In the genomic region with DNA sequence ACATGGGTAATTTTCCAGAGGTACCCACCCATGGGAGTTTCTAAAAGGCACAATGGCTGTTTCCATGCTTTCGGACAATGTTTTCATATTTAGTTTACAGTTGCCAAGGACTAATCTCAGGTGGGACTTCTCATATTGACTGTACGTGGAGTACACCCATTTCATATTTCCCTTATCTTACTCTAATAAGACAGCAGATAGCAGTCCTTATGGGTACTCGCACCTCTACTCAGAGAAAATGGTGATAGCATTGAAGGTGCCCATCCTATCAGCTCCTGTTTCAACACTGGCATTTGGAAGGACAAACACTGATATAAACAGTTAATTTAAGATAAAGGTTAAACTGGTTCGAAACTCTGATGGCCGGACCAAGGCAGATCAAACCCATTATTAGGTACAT, we compare ENCODE assay signal across 19 mouse cellular contexts.
"Had no signal": no experiment of that assay in that cellular context is flagged by ENCODE, and none has a peak within 500 bp of the region (broad histone marks: within the 10 kb centered on the region; RNA-seq: fewer than 3 reads in every experiment).

No protein-coding gene starts in this region.

- H3K9me3 ChIP-seq: liver, embryonic 12.5 days; midbrain, embryonic 10.5 days; midbrain, embryonic 12.5 days; neural tube, embryonic 13.5 days; neural tube, embryonic 15.5 days had no signal

- ATAC-seq: liver, embryonic 12.5 days; midbrain, embryonic 16.5 days had no signal

- H3K4me3 ChIP-seq: liver, embryonic 12.5 days; midbrain, embryonic 10.5 days; midbrain, embryonic 12.5 days; myocyte; neural tube, embryonic 13.5 days; neural tube, embryonic 15.5 days had no signal

- H3K4me2 ChIP-seq: liver, embryonic 12.5 days; lung, embryonic 14.5 days; midbrain, embryonic 12.5 days; neural tube, embryonic 13.5 days; neural tube, embryonic 15.5 days had no signal

- DNase-seq: lung, adult 18-20 months; lung, embryonic 14.5 days; lung, postnatal 10 days; lung, postnatal 4 days; midbrain, embryonic 14.5 days; retina, postnatal 1 day; right cerebral cortex, adult 18-20 months; right cerebral cortex, postnatal 14 days; thymus, adult 18-20 months; thymus, postnatal 14 days; thymus, postnatal 36 days had no signal

- H3K4me1 ChIP-seq: liver, embryonic 12.5 days; midbrain, embryonic 10.5 days; midbrain, embryonic 12.5 days; neural tube, embryonic 13.5 days; neural tube, embryonic 15.5 days had no signal

- H3K27me3 ChIP-seq: liver, embryonic 12.5 days; midbrain, embryonic 12.5 days; neural tube, embryonic 13.5 days; neural tube, embryonic 15.5 days had no signal

- H3K9ac ChIP-seq: liver, embryonic 12.5 days; liver, embryonic 14.5 days; lung, embryonic 14.5 days; midbrain, embryonic 12.5 days; neural tube, embryonic 13.5 days; neural tube, embryonic 15.5 days had no signal

- H3K27ac ChIP-seq: liver, embryonic 12.5 days; liver, embryonic 14.5 days; midbrain, embryonic 10.5 days; midbrain, embryonic 12.5 days; neural tube, embryonic 13.5 days; neural tube, embryonic 15.5 days had no signal

- H3K36me3 ChIP-seq: liver, embryonic 12.5 days; midbrain, embryonic 10.5 days; midbrain, embryonic 12.5 days; neural tube, embryonic 13.5 days; neural tube, embryonic 15.5 days had no signal
